Mouse (Mus musculus): ENCODE results near the gene Col1a1. TPM values are rescaled to one million over a fixed set of nuclear protein-coding genes. Genes with fewer than 3 reads are reported as not detected.
"Not testable (repeated sequence)": the region's sequence is repeated elsewhere in the genome, so short reads cannot be mapped to it uniquely, and the experiment has no call there.

Col1a1 gene
- polyA plus RNA-seq, 1 experiment from 2014 or later = 508 TPM

DNA sequence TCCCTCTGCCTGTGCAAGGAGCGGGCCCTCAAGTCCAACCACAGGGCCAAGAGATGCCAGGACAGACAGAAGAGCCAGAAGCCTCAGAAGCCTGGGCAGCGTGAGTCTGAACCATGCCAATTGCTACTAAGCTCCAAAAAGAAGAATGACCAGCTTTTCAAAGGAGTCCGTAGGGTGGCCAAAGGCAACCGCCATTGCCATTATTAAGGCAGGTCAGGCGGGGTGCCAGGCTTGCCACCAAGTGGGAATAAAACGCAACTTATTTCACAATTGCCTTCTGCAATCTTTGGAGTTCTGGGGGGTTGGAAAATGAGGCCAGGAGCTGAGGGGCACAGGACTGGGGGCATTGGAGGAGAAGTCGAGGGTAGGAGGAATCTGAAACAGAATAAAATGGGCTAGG, 32.2 kb downstream of the Col1a1 start:
- Histone ChIP-seq H3K9ac (no peak overlapping the region), H3K4me3 (no peak overlapping the region), H3K27ac (no peak overlapping the region), H3K4me1 (peaks cover 6% of the 10 kb centered on the region; the same call in 1 of the 2 replicates), H3K9me3 (replicated peaks) (no peaks in the 10 kb centered on the region), H3K36me3 (no peaks in the 10 kb centered on the region), H3K4me2 (replicated peaks) (no peak overlapping the region), H3K27me3 (peaks cover 9% of the 10 kb centered on the region; the same call in 1 of the 2 replicates)
- no peak for ATAC-seq (ENCODE audit: low FRiP score)
- 76% methylated on average over 7 of the region's 7 CpGs for WGBS

DNA sequence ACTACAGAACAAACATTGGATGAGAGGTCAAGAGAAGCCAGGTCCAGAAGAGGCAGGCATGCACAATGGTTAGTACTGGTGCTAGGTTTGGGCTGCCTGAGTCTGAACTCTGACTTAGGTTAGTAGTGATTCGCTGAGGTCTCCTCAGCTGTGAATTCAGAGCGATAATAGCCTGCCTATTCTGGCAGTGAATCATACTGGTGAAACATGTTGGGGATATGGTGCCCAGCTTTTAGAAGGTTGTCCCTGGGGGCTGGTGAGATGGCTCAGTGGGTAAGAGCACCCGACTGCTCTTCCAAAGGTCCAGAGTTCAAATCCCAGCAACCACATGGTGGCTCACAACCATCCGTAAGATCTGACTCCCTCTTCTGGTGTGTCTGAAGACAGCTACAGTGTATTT, 33.7 kb downstream of the Col1a1 start:
- H3K9me3 ChIP-seq (replicated peaks); ATAC-seq (ENCODE audit: low FRiP score); H3K36me3 ChIP-seq; H3K4me2 ChIP-seq (replicated peaks); H3K4me3 ChIP-seq; H3K27me3 ChIP-seq; H3K27ac ChIP-seq; H3K4me1 ChIP-seq; H3K9ac ChIP-seq: not testable (repeated sequence)
- 90% methylated on average over 4 of the region's 4 CpGs for WGBS

DNA sequence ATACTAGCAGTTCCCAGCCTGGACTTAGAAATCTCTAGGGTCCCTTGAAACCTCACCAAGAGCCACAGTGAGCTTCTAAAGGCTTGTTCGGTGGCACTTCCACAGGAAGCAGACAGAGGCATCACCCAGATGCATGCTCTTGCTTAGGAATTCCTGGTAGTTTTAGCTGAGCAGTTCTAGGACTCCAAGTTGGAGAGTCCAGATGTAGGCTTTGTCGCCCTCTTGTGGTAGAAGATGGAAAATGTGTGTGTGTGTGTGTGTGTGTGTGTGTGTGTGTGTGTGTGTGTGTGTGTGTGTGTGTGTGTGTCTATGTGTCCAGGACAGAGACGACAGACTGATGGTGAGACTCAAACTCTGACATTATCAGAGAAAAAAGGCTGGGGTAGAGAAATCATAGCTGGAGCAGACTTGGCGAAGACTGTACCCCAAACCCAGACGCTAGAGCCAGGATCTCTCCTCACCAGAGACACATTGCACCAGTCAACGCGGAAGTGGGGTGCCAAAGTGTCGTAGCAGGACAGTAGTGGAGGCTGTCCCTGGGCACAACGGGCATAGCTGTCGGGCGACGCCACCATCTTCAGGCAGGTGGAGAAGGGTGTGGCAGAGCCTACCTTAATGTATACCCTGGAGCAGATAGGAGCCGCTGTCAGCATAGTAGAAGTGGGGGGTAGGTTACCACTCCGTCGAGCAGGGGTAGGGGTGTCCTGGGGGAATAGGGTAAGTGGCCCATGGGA, 34.4 kb downstream of the Col1a1 start:
- H3K4me3 ChIP-seq = no peak overlapping the region

DNA sequence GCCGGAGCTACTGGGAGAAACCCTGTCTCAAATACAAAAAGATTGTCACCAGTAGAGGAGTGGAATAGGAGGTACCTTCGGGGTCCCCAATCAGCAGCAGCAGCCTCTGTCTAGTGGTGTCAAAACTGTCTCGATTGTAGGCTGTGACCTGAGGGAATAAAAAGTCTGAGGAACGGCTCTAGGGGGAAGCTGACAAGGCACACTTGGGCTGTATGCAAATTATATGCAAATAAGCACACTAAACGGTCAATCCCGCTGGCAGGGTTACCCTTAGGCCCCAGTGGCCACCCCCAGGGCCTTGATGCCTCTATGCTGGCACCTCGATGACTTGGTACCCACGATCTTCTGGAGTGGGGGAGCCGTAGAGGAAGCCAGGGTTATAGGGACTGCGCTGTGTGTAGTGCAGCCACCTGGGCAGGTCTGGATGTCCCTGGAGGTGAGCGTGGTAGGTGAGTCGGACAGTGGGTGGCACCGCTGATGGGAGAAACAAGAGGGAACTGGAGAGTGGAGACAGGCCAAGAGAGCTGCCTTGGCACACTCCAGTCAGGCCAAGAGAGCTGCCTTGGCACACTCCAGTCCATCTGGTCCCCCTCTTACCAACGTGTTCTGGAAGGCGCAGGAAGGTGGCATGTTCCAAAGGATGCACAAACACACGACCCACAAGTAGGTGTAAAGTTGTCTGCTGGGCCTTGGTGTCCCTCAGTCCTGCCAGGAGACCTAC, 36.0 kb downstream of the Col1a1 start:
- H3K9me3 ChIP-seq (replicated peaks) = no peaks in the 10 kb centered on the region
- no peak for ATAC-seq (ENCODE audit: low FRiP score)
- H3K4me1 ChIP-seq = peaks cover 8% of the 10 kb centered on the region; the same call in 1 of the 2 replicates
- no peak overlapping the region for H3K4me3 ChIP-seq
- no peaks in the 10 kb centered on the region for H3K36me3 ChIP-seq
- H3K4me2 ChIP-seq (replicated peaks) = no peak overlapping the region
- no peak overlapping the region for H3K9ac ChIP-seq
- 59% methylated on average over 16 of the region's 16 CpGs for WGBS
- peaks cover 9% of the 10 kb centered on the region; the same call in 1 of the 2 replicates for H3K27me3 ChIP-seq
- no peak overlapping the region for H3K27ac ChIP-seq

More for the DNA sequence above, 34.4 kb downstream of the Col1a1 start:
- WGBS = 61% methylated on average over 15 of the region's 15 CpGs
- no peaks in the 10 kb centered on the region for H3K9me3 ChIP-seq (replicated peaks)
- H3K9ac ChIP-seq = no peak overlapping the region
- H3K27me3 ChIP-seq = peaks cover 9% of the 10 kb centered on the region; the same call in 1 of the 2 replicates
- no peak overlapping the region for H3K27ac ChIP-seq
- peaks cover 8% of the 10 kb centered on the region; the same call in 1 of the 2 replicates for H3K4me1 ChIP-seq
- no peak for ATAC-seq (ENCODE audit: low FRiP score)
- H3K4me2 ChIP-seq (replicated peaks) = no peak overlapping the region
- no peaks in the 10 kb centered on the region for H3K36me3 ChIP-seq

DNA sequence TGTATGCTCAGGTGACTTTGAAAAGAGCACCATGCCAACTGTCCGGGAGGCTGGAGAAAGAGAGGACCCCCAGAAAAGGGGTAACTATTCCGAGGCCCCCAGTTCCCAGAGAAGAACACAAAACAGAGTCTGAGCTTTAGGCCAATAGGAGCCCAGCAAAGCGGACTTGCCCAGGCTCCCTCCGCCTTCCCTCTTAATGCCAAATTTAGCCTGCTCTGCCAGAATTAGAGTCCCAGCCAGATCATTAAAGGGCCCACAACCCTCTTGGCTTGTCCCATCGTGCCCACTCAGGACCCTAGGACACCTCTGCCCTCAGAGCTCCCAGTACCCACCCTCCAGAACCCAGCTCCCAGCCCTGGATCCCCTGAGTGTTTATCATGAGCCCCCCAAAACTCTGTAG, 36.9 kb downstream of the Col1a1 start:
- 71% methylated on average over 5 of the region's 5 CpGs for WGBS
- no peak overlapping the region for H3K9ac ChIP-seq

DNA sequence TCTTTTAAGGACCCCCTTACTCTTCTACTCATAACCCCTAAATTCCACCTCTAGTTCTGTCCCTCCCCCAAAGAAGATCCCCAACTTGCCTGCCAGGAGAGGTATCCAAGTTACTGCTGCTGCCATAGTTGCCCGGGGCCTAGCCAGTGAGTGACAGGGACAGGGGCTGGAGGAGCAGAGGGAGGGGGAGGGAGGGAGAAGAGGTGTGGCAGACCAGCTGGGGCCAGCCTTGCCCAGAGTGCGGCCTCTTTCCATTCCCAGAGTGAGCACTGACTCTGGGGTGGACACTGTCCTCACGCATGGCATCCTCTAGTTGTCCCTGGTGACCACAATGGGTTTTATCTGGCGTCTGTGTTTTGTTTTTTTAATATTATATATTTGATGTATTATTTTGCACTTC, 37.3 kb downstream of the Col1a1 start:
- Histone ChIP-seq H3K27ac (no peak overlapping the region), H3K4me2 (replicated peaks) (no peak overlapping the region), H3K9me3 (replicated peaks) (no peaks in the 10 kb centered on the region), H3K27me3 (peaks cover 9% of the 10 kb centered on the region; the same call in 1 of the 2 replicates), H3K4me1 (peaks cover 12% of the 10 kb centered on the region; the same call in 1 of the 2 replicates), H3K36me3 (no peaks in the 10 kb centered on the region), H3K4me3 (no peak overlapping the region), H3K9ac (no peak overlapping the region)
- WGBS = 45% methylated on average over 4 of the region's 4 CpGs
- peak; percentile 55 for ATAC-seq (ENCODE audit: low FRiP score)

More for the DNA sequence above, 36.9 kb downstream of the Col1a1 start:
- ATAC-seq (ENCODE audit: low FRiP score) = no peak
- Histone ChIP-seq H3K27ac (no peak overlapping the region), H3K9me3 (replicated peaks) (no peaks in the 10 kb centered on the region), H3K27me3 (peaks cover 9% of the 10 kb centered on the region; the same call in 1 of the 2 replicates), H3K36me3 (no peaks in the 10 kb centered on the region), H3K4me2 (replicated peaks) (no peak overlapping the region), H3K4me3 (no peak overlapping the region), H3K4me1 (peaks cover 9% of the 10 kb centered on the region; the same call in 1 of the 2 replicates)

DNA sequence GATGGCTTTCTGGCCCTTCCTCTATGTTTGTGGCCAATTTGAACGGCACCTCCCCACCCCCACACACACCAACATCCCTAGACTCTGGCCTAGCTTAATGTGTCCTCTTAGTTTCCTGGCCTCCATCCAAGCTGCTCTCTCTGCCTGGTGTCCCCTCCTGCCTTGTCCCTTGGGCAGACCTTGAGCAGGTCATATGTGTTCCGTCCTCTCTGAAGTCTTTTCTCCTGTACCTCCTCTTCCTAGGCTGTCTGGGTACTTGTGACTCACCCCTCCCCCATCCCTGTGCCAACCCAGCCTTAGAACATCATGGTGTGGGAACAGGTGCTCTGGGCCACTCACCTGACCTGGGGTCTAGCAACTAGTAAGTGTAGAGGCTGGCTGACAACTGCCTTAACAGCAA, 38.9 kb downstream of the Col1a1 start:
- H3K36me3 ChIP-seq = no peaks in the 10 kb centered on the region
- H3K4me3 ChIP-seq = no peak overlapping the region
- ATAC-seq (ENCODE audit: low FRiP score) = no peak
- no peaks in the 10 kb centered on the region for H3K9me3 ChIP-seq (replicated peaks)
- WGBS = 75% methylated on average over 2 of the region's 2 CpGs
- peaks cover 22% of the 10 kb centered on the region for H3K4me1 ChIP-seq
- peaks cover 9% of the 10 kb centered on the region; the same call in 1 of the 2 replicates for H3K27me3 ChIP-seq
- no peak overlapping the region for H3K27ac ChIP-seq
- H3K9ac ChIP-seq = no peak overlapping the region
- no peak overlapping the region for H3K4me2 ChIP-seq (replicated peaks)

DNA sequence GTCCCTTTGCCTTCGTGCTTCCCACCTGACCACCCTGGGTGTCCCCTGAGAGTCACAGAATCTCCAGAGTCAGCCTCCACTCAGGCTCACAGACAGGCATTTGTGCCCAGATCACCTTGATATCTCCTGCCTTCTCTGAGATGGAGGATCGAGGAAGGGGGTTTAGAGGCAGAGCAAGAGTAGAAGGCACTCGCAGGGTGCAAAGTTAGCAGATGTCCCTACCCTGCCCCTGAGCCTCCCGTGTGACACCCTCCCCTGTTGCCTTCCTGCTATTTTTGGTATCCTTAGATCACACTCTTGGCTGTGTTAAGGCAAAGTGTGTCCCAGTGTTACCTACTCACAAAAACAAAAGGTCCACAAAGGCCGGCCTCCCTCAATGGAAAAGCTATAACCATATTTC, 40.2 kb downstream of the Col1a1 start, which contains the start of gene Sgca:
Gene Sgca (minus strand): TSS at position 129 of the 400 bp plus-strand sequence.
- Histone ChIP-seq H3K4me1 (peaks cover 22% of the 10 kb centered on the region), H3K9ac (no peak within 1 kb of the TSS), H3K4me3 (no peak within 1 kb of the TSS), H3K36me3 (no peaks in the 10 kb centered on the region), H3K9me3 (replicated peaks) (no peaks in the 10 kb centered on the region), H3K4me2 (replicated peaks) (no peak within 1 kb of the TSS), H3K27me3 (peaks cover 8% of the 10 kb centered on the region; the same call in 1 of the 2 replicates), H3K27ac (no peak within 1 kb of the TSS)
- ATAC-seq (ENCODE audit: low FRiP score) = no peak
- 80% methylated on average over 5 of the region's 5 CpGs for WGBS

DNA sequence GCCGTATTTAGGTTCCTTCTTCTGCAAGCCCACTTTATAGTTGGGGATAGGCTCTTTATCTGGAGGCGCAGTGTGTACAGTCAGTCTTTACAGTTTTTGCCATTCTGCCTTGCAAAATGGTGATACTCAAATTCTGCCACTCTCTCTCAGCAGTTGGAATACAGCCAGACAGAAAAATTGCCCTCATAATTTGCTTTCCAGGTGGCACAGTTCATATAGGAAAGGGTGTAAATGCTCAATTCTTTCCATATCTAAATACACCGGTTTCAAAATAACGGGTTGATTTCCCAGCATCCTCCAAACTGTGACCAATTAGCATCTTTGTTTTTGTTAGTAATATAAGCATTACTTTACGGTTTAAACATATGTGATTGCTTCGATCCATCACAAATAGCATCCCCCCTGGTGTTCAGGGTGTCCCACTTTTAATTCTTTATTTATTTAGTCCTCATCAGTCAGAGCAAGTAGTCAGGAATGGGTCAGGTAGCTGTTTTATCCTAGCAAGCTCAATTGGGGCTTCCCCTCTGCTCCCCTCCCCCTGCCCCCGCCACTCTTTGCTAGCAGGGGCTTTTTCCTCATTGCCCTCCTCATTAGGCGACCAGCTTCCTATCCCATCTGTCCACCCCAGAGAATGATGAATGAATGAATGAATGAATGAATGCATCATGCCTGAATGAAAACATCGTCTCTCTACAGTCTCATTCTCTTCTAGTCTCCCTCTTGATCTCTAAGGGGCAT, 42.3 kb downstream of the Col1a1 start:
- no peaks in the 10 kb centered on the region for H3K27me3 ChIP-seq
- H3K9me3 ChIP-seq (replicated peaks) = no peaks in the 10 kb centered on the region
- H3K9ac ChIP-seq = 0 out of 2 replicates have a peak overlapping the region, but pooled peaks have one; percentile 46
- H3K36me3 ChIP-seq = no peaks in the 10 kb centered on the region
- peak overlapping the region; percentile 10; the same call in 1 of the 2 replicates for H3K4me3 ChIP-seq
- peak overlapping the region; percentile 91 for H3K27ac ChIP-seq
- 38% methylated on average over 9 of the region's 9 CpGs for whole genome bisulfite sequencing
- peak; percentile 78 for ATAC-seq (ENCODE audit: low FRiP score)
- H3K4me2 ChIP-seq (replicated peaks) = peak overlapping the region; percentile 44
- peaks cover 15% of the 10 kb centered on the region for H3K4me1 ChIP-seq

DNA sequence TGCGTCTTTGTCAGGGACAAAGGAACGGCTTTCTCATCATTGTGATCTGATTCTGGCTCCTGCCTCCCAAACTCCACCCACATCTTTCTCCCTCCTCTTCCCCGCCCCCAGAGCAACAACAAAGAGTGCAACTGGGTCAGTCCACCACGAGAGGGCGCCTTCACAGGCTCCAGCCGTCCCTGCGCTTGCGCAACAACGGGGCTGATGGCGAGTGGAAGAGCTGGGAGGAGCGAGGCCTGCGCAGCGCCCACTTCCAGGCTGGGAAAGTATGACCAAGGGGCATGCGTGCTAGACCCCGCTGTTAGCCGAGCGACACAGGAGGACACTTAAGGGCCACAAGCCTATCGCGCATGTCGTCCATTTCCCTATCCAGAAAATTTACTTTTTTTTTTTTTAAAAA, 42.9 kb downstream of the Col1a1 start:
- WGBS = under 1% methylated on average over 20 of the region's 20 CpGs
- no peaks in the 10 kb centered on the region for H3K36me3 ChIP-seq
- H3K4me1 ChIP-seq = peaks cover 14% of the 10 kb centered on the region
- H3K9me3 ChIP-seq (replicated peaks) = no peaks in the 10 kb centered on the region
- H3K27me3 ChIP-seq = no peaks in the 10 kb centered on the region
- 0 out of 2 replicates have a peak overlapping the region, but pooled peaks have one; percentile 46 for H3K9ac ChIP-seq
- peak; percentile 96 for ATAC-seq (ENCODE audit: low FRiP score)
- H3K27ac ChIP-seq = peak overlapping the region; percentile 91
- H3K4me2 ChIP-seq (replicated peaks) = peak overlapping the region; percentile 44
- peak overlapping the region; percentile 10; the same call in 1 of the 2 replicates for H3K4me3 ChIP-seq

DNA sequence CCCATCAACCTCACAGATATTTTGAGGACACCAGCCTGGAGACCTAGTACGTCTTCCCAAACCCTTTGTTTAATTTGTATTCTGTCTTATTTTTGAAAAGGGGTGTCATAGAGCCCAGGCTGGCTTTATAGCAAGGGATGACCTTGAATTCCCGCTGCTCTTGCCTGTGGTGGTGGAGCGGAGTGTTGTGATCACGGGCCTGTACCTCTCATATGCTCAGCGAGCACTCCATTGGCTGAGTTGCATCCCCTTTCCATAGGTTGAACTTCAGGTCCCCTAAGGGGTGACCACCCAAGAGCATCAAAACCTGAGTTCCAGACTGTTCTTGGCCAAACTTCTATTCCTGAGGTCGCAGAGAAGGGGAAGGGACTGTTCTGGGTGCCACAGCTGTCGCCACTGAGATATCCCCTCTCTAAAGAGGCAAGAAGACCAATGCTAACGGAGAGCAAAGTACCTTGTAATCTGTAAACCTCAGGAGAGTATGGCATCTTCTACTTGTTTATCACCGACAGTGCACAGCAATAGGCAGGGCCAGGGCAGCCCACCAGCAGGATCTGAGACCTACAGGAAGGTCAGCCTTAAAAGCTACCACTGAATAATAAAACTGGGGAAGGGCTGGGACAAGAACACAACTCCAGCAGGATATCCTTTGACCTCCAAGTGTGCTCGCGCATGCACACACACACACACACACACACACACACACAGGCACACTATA, 43.6 kb downstream of the Col1a1 start:
- whole genome bisulfite sequencing = 75% methylated on average over 11 of the region's 11 CpGs
- peak overlapping the region; percentile 44 for H3K4me2 ChIP-seq (replicated peaks)
- H3K9me3 ChIP-seq (replicated peaks) = no peaks in the 10 kb centered on the region
- no peaks in the 10 kb centered on the region for H3K27me3 ChIP-seq
- H3K4me1 ChIP-seq = peaks cover 14% of the 10 kb centered on the region
- ATAC-seq (ENCODE audit: low FRiP score) = peak; percentile 30; the same call in 1 of the 2 replicates
- peak overlapping the region; percentile 10; the same call in 1 of the 2 replicates for H3K4me3 ChIP-seq
- H3K27ac ChIP-seq = no peak overlapping the region; the same call in 1 of the 2 replicates
- no peaks in the 10 kb centered on the region for H3K36me3 ChIP-seq
- H3K9ac ChIP-seq = 0 out of 2 replicates have a peak overlapping the region, but pooled peaks have one; percentile 19
